Mouse (Mus musculus): ENCODE results near the gene Aco1. TPM values are rescaled to one million over a fixed set of nuclear protein-coding genes. Genes with fewer than 3 reads are reported as not detected.

The Aco1 gene
- polyA plus RNA-seq, 1 experiment from 2014 or later = 45.3 TPM

DNA sequence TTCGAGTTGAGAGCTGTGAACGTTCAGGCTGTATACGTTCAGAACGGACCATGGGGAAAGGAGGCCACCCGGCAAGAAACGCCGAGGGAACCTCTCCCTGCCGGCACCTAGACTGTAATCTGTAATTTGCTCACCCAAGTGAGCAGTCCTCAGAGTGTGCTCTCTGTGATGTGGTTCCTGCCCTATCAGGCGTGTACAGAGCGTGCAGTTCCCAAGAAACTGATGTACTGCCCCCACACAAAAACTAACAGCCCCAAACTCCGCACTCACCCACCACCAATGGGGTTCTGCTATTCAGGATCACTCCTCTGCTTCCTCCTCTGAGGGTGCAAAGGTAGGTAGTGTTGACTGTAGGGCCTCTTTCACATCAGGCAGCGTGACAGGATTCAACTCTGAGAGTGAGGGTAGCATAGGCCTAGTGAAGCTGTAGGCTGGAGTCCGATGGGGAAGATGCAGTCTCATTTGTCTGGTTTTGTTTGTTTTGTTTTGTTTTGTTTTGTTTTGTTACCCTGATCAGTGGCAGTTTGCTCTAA lies 12.7 kb downstream of the Aco1 start:
- no peak overlapping the region for H3K4me3 ChIP-seq (ENCODE audit: low read length)
- H3K4me2 ChIP-seq (ENCODE audit: low read length) = no peak overlapping the region
- no peaks in the 10 kb centered on the region for H3K4me1 ChIP-seq (ENCODE audit: control insufficient read depth, insufficient read depth, low read depth, low read length)
- ATAC-seq = no peak
- no peaks in the 10 kb centered on the region for H3K9me3 ChIP-seq (ENCODE audit: control insufficient read depth, low read length)
- WGBS = 87% methylated on average over 13 of the region's 13 CpGs
- H3K27ac ChIP-seq (ENCODE audit: low read depth, low read length) = no peak overlapping the region
- H3K36me3 ChIP-seq (ENCODE audit: control insufficient read depth, insufficient read depth, low read length) = no peaks in the 10 kb centered on the region; the same call in 1 of the 2 replicates
- H3K9ac ChIP-seq (ENCODE audit: low read depth, low read length) = no peak overlapping the region
- H3K27me3 ChIP-seq (replicated peaks; ENCODE audit: control insufficient read depth, insufficient read depth, low read length) = no peaks in the 10 kb centered on the region

DNA sequence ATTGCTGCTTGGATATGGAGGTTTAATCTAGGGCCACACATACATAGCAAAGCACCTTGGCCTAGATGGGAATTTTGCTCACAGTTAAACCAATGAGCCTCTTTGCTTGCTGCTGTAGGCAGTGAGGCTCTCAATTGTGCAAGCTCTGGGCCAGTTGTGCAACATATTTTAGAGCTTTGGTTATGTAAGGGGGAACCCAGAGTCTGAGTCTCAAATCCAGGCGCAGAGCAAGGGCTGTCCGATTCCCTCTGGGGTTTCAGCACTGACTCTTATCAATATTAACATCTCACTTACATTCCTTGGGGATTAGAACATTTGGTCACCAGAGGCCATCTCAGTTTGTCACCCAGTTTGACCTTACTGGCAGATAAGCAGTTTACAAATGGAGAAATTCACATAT lies 13.3 kb downstream of the Aco1 start:
- Histone ChIP-seq H3K4me2 (ENCODE audit: low read length) (no peak overlapping the region), H3K4me1 (ENCODE audit: control insufficient read depth, insufficient read depth, low read depth, low read length) (no peaks in the 10 kb centered on the region), H3K9me3 (ENCODE audit: control insufficient read depth, low read length) (no peaks in the 10 kb centered on the region), H3K27me3 (replicated peaks; ENCODE audit: control insufficient read depth, insufficient read depth, low read length) (no peaks in the 10 kb centered on the region), H3K9ac (ENCODE audit: low read depth, low read length) (no peak overlapping the region), H3K36me3 (ENCODE audit: control insufficient read depth, insufficient read depth, low read length) (no peaks in the 10 kb centered on the region; the same call in 1 of the 2 replicates), H3K4me3 (ENCODE audit: low read length) (no peak overlapping the region), H3K27ac (ENCODE audit: low read depth, low read length) (no peak overlapping the region)
- 84% methylated on average over 2 of the region's 2 CpGs for WGBS
- no peak for ATAC-seq

DNA sequence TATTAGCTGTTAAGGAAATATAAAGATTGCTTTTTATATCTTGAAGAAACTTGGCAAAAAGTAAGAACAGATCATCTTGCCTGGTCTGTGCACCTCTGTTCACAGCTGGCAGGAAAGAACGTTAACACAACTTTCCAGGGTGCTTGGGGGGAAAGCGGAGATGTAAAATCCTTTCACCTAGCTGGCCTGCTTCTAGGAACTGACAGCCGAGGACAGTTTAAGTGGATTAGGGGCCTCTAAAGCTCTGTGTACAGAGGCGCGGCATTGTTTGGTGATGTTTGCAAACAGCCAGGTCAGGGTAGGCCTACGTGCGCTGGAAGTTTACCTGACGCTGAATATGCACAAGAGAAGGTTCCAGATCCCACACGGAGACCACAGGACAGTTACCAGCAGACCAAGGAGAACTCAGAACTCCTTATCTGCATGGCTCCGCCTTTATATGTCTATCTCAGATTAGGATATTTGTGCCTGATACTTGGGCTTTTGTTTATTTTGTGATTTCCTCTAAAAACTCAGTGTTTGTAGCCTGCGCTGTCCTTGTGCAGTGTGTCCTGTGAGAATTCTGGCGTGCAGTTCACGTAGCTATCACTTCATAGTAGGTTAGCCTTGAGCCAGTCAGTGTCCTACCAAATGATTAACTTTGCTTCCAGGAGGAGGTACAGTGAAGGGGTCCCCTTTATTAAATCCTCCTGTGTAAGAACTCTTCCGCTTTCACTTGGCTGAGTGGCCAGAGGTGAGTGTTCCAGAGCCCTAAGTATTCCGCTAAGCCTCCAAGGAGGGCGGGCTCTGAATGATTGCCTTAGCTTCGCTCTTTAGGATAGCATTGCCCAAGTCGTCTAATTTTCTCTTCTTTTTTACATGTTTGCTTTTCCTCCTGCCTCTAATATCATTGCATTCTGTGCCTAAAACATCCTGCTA lies 14.0 kb downstream of the Aco1 start:
- H3K27me3 ChIP-seq (replicated peaks; ENCODE audit: control insufficient read depth, insufficient read depth, low read length) = no peaks in the 10 kb centered on the region
- H3K9me3 ChIP-seq (ENCODE audit: control insufficient read depth, low read length) = no peaks in the 10 kb centered on the region
- H3K4me3 ChIP-seq (ENCODE audit: low read length) = no peak overlapping the region
- no peak overlapping the region for H3K9ac ChIP-seq (ENCODE audit: low read depth, low read length)
- H3K4me2 ChIP-seq (ENCODE audit: low read length) = no peak overlapping the region
- no peak overlapping the region for H3K27ac ChIP-seq (ENCODE audit: low read depth, low read length)
- no peaks in the 10 kb centered on the region for H3K4me1 ChIP-seq (ENCODE audit: control insufficient read depth, insufficient read depth, low read depth, low read length)
- H3K36me3 ChIP-seq (ENCODE audit: control insufficient read depth, insufficient read depth, low read length) = no peaks in the 10 kb centered on the region; the same call in 1 of the 2 replicates
- no peak for ATAC-seq
- WGBS = 89% methylated on average over 18 of the region's 18 CpGs

DNA sequence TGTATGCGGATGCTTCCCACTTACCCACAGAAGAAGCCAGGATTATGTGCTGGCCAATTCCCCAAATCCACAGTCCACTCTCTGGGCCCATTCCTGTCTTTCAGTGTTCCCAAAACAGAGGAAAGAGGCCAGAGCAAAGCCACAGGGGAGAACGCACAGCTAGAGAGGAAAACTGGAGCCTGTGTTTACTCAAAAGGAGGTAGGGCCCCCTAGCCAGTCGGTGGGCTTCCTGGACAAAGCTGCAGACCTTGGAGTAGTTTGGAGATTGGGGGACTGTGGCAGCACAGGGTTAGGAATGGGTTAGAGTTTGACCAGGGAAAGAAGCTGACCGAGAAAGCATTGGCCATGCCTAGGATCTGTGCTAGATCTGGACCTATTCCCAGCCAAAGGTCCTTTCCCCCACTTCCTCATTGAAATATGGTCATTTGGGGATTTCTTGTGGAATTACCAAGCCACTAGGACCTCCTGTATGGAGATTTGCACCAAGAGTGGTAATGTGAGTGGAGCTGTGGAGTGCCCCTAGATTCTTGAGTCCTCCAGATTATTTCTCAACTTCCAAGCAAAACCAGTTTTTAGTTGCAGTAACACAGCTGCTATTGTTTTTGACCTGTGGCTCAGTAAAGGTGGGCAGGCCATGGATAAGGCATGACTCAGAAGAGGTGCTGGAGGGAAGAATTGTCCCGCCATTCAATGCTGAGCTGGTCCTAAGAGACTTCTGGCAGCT lies 14.8 kb downstream of the Aco1 start:
- Histone ChIP-seq H3K4me2 (ENCODE audit: low read length) (no peak overlapping the region), H3K27ac (ENCODE audit: low read depth, low read length) (no peak overlapping the region), H3K36me3 (ENCODE audit: control insufficient read depth, insufficient read depth, low read length) (no peaks in the 10 kb centered on the region; the same call in 1 of the 2 replicates), H3K27me3 (replicated peaks; ENCODE audit: control insufficient read depth, insufficient read depth, low read length) (no peaks in the 10 kb centered on the region), H3K4me3 (ENCODE audit: low read length) (no peak overlapping the region), H3K9me3 (ENCODE audit: control insufficient read depth, low read length) (no peaks in the 10 kb centered on the region), H3K9ac (ENCODE audit: low read depth, low read length) (no peak overlapping the region), H3K4me1 (ENCODE audit: control insufficient read depth, insufficient read depth, low read depth, low read length) (no peaks in the 10 kb centered on the region)
- no peak for ATAC-seq
- 89% methylated on average over 5 of the region's 5 CpGs for WGBS

DNA sequence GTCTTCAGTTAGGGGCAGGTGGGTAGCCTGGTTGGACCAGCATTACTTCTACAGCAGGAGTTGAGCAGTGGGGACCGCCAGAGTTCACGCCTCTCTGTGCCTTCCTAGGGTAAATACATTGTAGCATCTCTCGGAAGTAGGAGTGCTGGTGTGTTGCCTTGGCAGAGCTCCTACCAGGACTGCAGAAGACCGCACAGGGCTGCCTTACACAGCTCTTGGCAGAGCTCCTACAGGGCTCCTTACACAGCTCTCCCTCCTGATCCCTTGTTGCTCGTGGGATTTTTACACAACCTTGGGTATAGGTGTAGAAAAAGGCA lies 15.3 kb downstream of the Aco1 start:
- Histone ChIP-seq H3K4me1 (ENCODE audit: control insufficient read depth, insufficient read depth, low read depth, low read length) (no peaks in the 10 kb centered on the region), H3K36me3 (ENCODE audit: control insufficient read depth, insufficient read depth, low read length) (no peaks in the 10 kb centered on the region; the same call in 1 of the 2 replicates), H3K27ac (ENCODE audit: low read depth, low read length) (no peak overlapping the region), H3K9me3 (ENCODE audit: control insufficient read depth, low read length) (no peaks in the 10 kb centered on the region), H3K27me3 (replicated peaks; ENCODE audit: control insufficient read depth, insufficient read depth, low read length) (no peaks in the 10 kb centered on the region), H3K4me3 (ENCODE audit: low read length) (no peak overlapping the region), H3K9ac (ENCODE audit: low read depth, low read length) (no peak overlapping the region), H3K4me2 (ENCODE audit: low read length) (no peak overlapping the region)
- ATAC-seq = no peak
- 77% methylated on average over 5 of the region's 5 CpGs for WGBS

DNA sequence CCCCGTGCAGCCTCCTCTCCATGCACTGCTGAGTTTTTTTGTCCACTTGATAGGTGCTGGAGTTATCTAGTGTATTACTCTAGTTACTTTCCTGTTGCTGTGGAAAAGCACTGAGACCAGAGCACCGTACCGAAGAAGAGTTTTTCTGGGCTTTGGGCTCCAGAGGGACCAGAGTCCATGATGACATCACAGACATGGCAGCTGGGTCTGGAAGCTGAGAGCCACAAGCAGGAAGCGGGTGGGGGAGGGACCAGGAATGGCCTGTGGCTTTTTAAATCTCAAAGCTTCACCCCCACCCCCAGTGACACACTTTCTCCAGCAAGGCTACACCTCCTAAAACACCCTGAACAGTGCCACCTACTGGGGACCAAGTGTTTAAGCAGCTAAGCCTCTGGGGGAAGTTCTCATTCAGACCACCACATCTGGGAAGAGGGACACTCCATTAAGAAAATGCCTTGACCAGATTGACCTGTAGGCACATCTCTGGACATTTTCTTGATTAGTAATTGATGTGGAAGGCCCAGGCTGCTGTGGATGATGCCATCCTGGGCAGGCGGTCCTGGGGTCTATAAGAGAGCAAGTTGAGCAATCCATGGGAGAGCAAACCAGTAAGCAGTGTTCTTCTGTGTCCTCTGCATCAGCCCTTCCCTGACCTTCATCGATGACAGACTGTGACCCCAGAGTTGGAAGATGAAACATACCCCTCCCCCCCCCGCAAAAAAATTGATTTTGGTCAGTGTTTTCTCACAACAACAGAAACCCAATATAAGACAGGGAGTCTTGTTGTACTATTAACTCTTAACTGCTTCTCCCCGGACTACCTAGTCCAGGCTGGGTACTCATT lies 17.9 kb downstream of the Aco1 start:
- ATAC-seq = no peak

DNA sequence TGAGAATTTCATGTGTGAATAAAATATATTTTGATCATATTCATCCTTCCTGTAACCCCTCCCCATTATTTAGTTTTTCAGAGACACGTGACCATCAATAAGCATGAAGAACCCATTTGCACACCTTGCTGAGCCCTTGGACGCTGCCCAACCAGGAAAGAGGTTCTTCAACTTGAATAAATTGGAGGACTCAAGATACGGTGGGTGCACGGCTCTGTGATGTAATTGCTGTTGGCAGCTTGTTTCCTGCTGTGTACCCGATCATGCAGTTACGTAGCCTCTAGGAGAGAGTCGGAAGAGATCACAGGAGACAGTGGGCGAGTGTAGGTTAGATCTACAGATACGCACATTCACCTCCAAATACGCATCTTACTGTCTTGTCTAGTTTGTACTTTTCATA lies 20.8 kb downstream of the Aco1 start:
- no peaks in the 10 kb centered on the region for H3K4me1 ChIP-seq (ENCODE audit: control insufficient read depth, insufficient read depth, low read depth, low read length)
- no peak overlapping the region for H3K4me3 ChIP-seq (ENCODE audit: low read length)
- H3K9ac ChIP-seq (ENCODE audit: low read depth, low read length) = no peak overlapping the region
- H3K36me3 ChIP-seq (ENCODE audit: control insufficient read depth, insufficient read depth, low read length) = peaks cover 11% of the 10 kb centered on the region
- no peak for ATAC-seq
- WGBS = 70% methylated on average over 10 of the region's 10 CpGs
- H3K27ac ChIP-seq (ENCODE audit: low read depth, low read length) = no peak overlapping the region
- H3K4me2 ChIP-seq (ENCODE audit: low read length) = no peak overlapping the region
- no peaks in the 10 kb centered on the region for H3K27me3 ChIP-seq (replicated peaks; ENCODE audit: control insufficient read depth, insufficient read depth, low read length)
- no peaks in the 10 kb centered on the region for H3K9me3 ChIP-seq (ENCODE audit: control insufficient read depth, low read length)

More for the DNA sequence above, 17.9 kb downstream of the Aco1 start:
- no peak overlapping the region for H3K9ac ChIP-seq (ENCODE audit: low read depth, low read length)
- no peak overlapping the region for H3K4me2 ChIP-seq (ENCODE audit: low read length)
- over 99% methylated on average over 8 of the region's 8 CpGs for WGBS
- H3K27me3 ChIP-seq (replicated peaks; ENCODE audit: control insufficient read depth, insufficient read depth, low read length) = no peaks in the 10 kb centered on the region
- H3K9me3 ChIP-seq (ENCODE audit: control insufficient read depth, low read length) = no peaks in the 10 kb centered on the region
- no peak overlapping the region for H3K27ac ChIP-seq (ENCODE audit: low read depth, low read length)
- no peak overlapping the region for H3K4me3 ChIP-seq (ENCODE audit: low read length)
- no peaks in the 10 kb centered on the region for H3K4me1 ChIP-seq (ENCODE audit: control insufficient read depth, insufficient read depth, low read depth, low read length)
- no peaks in the 10 kb centered on the region; the same call in 1 of the 2 replicates for H3K36me3 ChIP-seq (ENCODE audit: control insufficient read depth, insufficient read depth, low read length)

DNA sequence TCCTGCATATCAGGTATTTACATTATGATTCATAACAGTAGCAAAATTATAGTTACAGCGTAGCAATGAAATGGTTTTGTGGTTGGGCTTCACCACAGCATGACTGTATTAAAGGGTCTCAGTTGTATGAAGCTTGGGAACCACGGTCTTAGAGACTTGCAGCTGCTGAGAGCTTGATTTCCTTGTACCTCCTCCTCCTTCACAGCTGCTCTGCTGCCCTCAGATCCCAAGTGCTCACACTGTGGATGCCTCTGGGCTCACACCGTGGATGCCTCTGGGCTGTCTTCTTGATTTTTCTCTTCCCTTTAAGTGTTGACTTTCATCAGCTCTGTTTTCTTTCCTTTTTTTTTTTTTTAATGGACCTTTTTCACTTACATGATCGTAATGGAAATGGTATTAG lies 28.6 kb downstream of the Aco1 start:
- no peaks in the 10 kb centered on the region for H3K27me3 ChIP-seq (replicated peaks; ENCODE audit: control insufficient read depth, insufficient read depth, low read length)
- H3K4me1 ChIP-seq (ENCODE audit: control insufficient read depth, insufficient read depth, low read depth, low read length) = no peaks in the 10 kb centered on the region
- H3K4me3 ChIP-seq (ENCODE audit: low read length) = no peak overlapping the region
- 92% methylated on average over 4 of the region's 4 CpGs for WGBS
- H3K4me2 ChIP-seq (ENCODE audit: low read length) = no peak overlapping the region
- no peak for ATAC-seq
- no peaks in the 10 kb centered on the region for H3K9me3 ChIP-seq (ENCODE audit: control insufficient read depth, low read length)
- H3K27ac ChIP-seq (ENCODE audit: low read depth, low read length) = no peak overlapping the region
- H3K36me3 ChIP-seq (ENCODE audit: control insufficient read depth, insufficient read depth, low read length) = peaks cover 21% of the 10 kb centered on the region
- H3K9ac ChIP-seq (ENCODE audit: low read depth, low read length) = no peak overlapping the region
